Mouse (Mus musculus) CD8-positive naive resting alpha-beta T cell, adult 57 days (primary cell): ENCODE results near the gene Tanc2. TPM values are rescaled to one million over a fixed set of nuclear protein-coding genes. Genes with fewer than 3 reads are reported as not detected.

Source experiments
- total RNA-seq: library from RNA; stranded (reverse); gene quantifications from one replicate; pipeline ENCODE4 v1.2.4, GENCODE M21; 2023

Tanc2 gene
- total RNA-seq: 35.9 TPM

DNA sequence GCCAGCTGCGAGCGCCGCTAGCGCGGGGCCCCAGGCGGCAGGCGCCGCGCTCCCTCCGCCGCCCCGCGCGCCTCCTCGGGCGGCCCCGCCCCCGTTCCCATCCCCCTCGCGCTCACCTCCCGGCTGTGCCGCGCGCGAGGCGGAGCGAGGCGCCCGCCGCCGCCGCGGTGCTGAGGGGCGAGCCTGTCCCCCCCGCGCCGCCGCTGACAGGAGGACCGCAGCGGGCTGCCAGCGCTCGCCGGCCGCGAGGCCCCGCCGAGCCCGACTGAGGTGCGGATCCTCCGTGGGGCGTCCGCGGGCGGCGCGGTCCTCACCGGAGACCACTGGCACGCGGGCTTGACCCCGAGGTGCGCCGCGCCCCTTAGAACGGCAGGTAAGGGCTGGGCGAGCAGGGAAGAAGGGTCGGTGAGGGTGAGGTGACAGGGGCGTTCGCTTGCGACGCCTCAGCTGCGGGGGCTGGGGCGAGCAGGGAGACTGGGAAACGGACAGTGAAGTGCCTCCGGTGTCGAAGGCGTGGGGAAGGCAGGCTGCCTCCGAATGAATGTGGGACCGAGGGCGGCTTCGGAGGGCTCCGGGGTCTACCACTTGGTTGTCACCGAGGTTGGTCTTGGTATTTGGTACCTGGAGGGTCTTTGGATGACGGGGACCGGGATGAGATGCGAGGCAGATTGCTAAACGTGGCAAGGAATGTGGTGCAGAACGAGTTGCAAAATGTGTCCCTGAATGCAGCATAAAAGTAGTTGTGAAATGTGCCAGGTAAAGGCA, at the start of gene Tanc2:
TSS of gene Tanc2 (plus strand) at position 110 of the 765 bp plus-strand sequence.

GRCm38 (mm10) chr11:105952911-105953386, 363.2 kb downstream of the Tanc2 start, which contains the start of gene Cyb561:
Cyb561 (minus strand) TSS chr11:105953336.

DNA sequence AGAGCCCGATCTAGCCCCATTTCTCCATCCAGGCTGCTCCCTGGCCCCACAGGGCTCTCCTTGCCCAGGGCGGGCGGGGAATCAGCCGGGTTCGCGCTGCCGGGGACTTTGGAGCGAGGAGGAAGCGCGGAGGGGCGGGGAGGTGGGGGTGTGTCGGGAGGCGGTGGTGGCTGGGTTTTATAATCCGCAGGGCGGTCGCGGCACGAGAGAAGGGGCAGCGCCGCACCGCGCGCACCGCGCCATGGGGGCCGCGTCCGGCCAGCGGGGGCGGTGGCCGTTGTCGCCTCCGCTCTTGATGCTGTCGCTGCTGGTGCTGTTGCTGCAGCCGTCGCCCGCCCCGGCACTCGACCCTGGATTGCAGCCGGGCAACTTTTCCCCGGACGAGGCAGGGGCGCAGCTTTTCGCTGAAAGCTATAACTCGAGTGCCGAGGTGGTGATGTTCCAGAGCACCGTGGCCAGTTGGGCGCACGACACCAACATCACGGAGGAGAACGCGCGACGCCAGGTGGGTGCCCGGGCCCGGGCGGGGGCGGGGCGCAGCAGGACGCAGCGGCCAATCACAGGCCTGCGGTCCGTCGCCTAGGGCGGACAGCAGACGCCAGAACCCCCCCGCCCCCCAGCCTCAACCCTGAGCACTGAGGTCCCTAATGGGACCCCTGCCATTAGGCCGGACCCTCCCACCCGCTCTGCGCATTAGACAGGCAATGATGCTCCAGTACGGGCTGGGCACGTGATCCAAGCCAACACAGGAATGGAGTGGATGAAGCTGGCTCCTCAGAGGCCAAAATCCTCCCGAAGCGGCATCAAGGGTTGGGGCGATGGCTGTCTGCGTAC, 378.2 kb downstream of the Tanc2 start, which contains the start of gene Ace:
TSS of gene Ace (plus strand) at position 205 of the 834 bp plus-strand sequence.

Other genes starting within 250 kb of the Tanc2 start
- gene March10, start 133.3 kb upstream of the Tanc2 start, total RNA-seq: not detected